Mouse (Mus musculus) common myeloid progenitor, adult 5-6 weeks (primary cell): Measurements from ENCODE around the gene Glis2. TPM values are rescaled to one million over a fixed set of nuclear protein-coding genes. Genes with fewer than 3 reads are reported as not detected.

Source experiments
- ATAC-seq: replicated peaks from 2 replicates; pipeline ENCODE4 v1.8.0; 2016; ENCODE audit warnings: low read depth, mild to moderate bottlenecking, moderate TSS enrichment, inconsistent platforms; ENCODE audit not compliant: poor library complexity, severe bottlenecking
- total RNA-seq: library from RNA; stranded (forward); fragments of 200-1000, 187-1606 nt; gene quantifications from 2 replicates; pipeline ENCODE4 v1.2.3, GENCODE M21; 2017

Glis2 gene
- total RNA-seq, 1 experiment from 2014 or later, result 2.9 TPM

- no peak for ATAC-seq
These were observed 7.7 kb downstream of the Glis2 start for GRCm38 (mm10) chr16:4602189-4602588.

GRCm38 (mm10) chr16:4602766-4603452 lies 8.4 kb downstream of the Glis2 start:
- no peak for ATAC-seq

GRCm38 (mm10) chr16:4603453-4603837 lies 8.9 kb downstream of the Glis2 start:
- ATAC-seq, result no peak

- no peak for ATAC-seq
These were observed 9.9 kb downstream of the Glis2 start for GRCm38 (mm10) chr16:4604293-4604837.

- no peak for ATAC-seq
These were observed 11.1 kb downstream of the Glis2 start for GRCm38 (mm10) chr16:4605514-4606131.

GRCm38 (mm10) chr16:4606431-4607084 lies 12.0 kb downstream of the Glis2 start:
- peak; percentile 57 for ATAC-seq

GRCm38 (mm10) chr16:4607818-4608531 lies 13.5 kb downstream of the Glis2 start:
- ATAC-seq, result peak; percentile 88

- ATAC-seq, result no peak
These were observed 14.1 kb downstream of the Glis2 start for GRCm38 (mm10) chr16:4608532-4609059.

- no peak for ATAC-seq
These were observed 16.7 kb downstream of the Glis2 start for GRCm38 (mm10) chr16:4611193-4611592.

GRCm38 (mm10) chr16:4611676-4612075 lies 17.2 kb downstream of the Glis2 start:
- no peak for ATAC-seq

- ATAC-seq, result no peak
These were observed 19.2 kb downstream of the Glis2 start for GRCm38 (mm10) chr16:4613736-4614135.

- no peak for ATAC-seq
These were observed 20.1 kb downstream of the Glis2 start for GRCm38 (mm10) chr16:4614639-4615038.

- no peak for ATAC-seq
These were observed 20.8 kb downstream of the Glis2 start for GRCm38 (mm10) chr16:4615297-4615696.

- ATAC-seq, result no peak
These were observed 22.3 kb downstream of the Glis2 start for GRCm38 (mm10) chr16:4616829-4617228.

- ATAC-seq, result no peak; the same call in 1 of the 2 replicates
These were observed 29.6 kb downstream of the Glis2 start for GRCm38 (mm10) chr16:4624074-4624473.

GRCm38 (mm10) chr16:4624481-4625110 lies 30.1 kb downstream of the Glis2 start, which contains the start of gene Pam16:
TSS of gene Pam16 (minus strand) at chr16:4624988.
- peak; percentile 92 for ATAC-seq

GRCm38 (mm10) chr16:4627105-4627504 lies 32.6 kb downstream of the Glis2 start:
- no peak for ATAC-seq

GRCm38 (mm10) chr16:4628898-4629419 lies 34.4 kb downstream of the Glis2 start:
- ATAC-seq, result no peak

GRCm38 (mm10) chr16:4629950-4630349 lies 35.4 kb downstream of the Glis2 start:
- ATAC-seq, result peak; percentile 71
